Mouse (Mus musculus) lung, postnatal 0 days (tissue): ENCODE results near the gene Rab11fip5.

Source experiments
- CTCF ChIP-seq: IDR thresholded peaks from 2 replicates; pipeline ENCODE4 v1.5.1; 2016; ENCODE audit warnings: antibody characterized with exemption, mild to moderate bottlenecking
- EP300 ChIP-seq: IDR thresholded peaks from 2 replicates; pipeline ENCODE4 v1.6.1; 2016; ENCODE audit warnings: antibody characterized with exemption, mild to moderate bottlenecking, control low read depth

DNA sequence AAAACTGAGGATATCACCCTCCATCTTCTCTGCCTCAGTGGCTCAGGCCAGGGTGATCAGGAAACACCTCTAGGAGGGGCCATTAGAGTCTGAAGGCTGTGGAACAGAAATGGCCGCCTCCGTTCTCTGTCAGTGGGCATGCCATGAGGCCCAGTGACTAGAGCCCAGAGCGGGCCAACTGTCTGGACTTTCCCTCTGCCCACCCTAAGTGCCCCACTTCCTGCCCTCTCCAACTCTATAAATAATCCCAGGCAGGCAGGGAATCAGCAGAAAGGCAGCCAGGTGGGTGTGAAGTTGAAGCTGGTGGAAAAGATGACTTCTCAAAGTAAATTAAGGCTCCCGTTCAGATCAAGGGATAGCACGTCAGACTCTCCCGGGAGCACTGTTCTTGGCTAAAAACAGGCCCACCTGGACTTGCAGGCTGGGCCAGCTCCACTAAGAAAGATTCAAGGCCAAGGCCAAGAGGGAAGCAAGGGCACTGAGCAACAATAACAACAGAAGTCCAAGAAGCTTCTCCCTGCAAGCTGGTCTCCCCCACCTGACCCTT lies 2.5 kb downstream of the Rab11fip5 start:
- TF ChIP-seq CTCF (no peak), EP300 (no peak)
